ENCODE assay signal across 19 mouse cellular contexts in genomic region chr13:112326403-112326802, GRCm38 (mm10). TPM values are rescaled to one million over a fixed set of nuclear protein-coding genes. Genes with fewer than 3 reads are reported as not detected.
A peak's percentile ranks its signal among the peaks of the same experiment; 100 is the strongest.
DNase-seq lines count a peak whose midpoint lies in the region; ATAC-seq lines count a peak whose summit lies in the region.
"Had no signal": no experiment of that assay in that cellular context is flagged by ENCODE, and none has a peak within 500 bp of the region (broad histone marks: within the 10 kb centered on the region; RNA-seq: fewer than 3 reads in every experiment).

No protein-coding gene starts in this region.

- intact Hi-C loops in heart, postnatal 25 days (cut with DNase I) = no loop called here

- no peaks in the 10 kb centered on the region for H3K36me3 ChIP-seq in heart, embryonic 13.5 days
- no peaks in the 10 kb centered on the region for H3K36me3 ChIP-seq in limb, embryonic 13.5 days
- no peaks in the 10 kb centered on the region for H3K36me3 ChIP-seq in limb, embryonic 10.5 days
- no peaks in the 10 kb centered on the region for H3K36me3 ChIP-seq in stomach, embryonic 15.5 days
- H3K36me3 ChIP-seq: forebrain, embryonic 10.5 days; hindbrain, embryonic 13.5 days had no signal

- ATAC-seq in heart, embryonic 13.5 days (ENCODE audit: extremely low read depth, insufficient number of reproducible peaks, low FRiP score, low TSS enrichment) = no peak
- no peak for ATAC-seq in limb, embryonic 13.5 days (ENCODE audit: low FRiP score, low read depth)
- peak; percentile 71; the same call in 1 of the 2 replicates for ATAC-seq in stomach, embryonic 15.5 days (ENCODE audit: insufficient read depth, low FRiP score, low read depth)
- ATAC-seq in erythroid progenitor cell, adult 5-6 weeks (replicated peaks; ENCODE audit: low FRiP score, poor library complexity, severe bottlenecking) = no peak
- ATAC-seq: forebrain, embryonic 14.5 days; hindbrain, postnatal 0 days had no signal

- WGBS in heart, embryonic 13.5 days = 71% methylated on average over 7 of the region's 7 CpGs
- 78% methylated on average over 7 of the region's 7 CpGs for WGBS in limb, embryonic 13.5 days
- 86% methylated on average over 7 of the region's 7 CpGs for WGBS in limb, embryonic 10.5 days
- WGBS in stomach, embryonic 15.5 days = 70% methylated on average over 7 of the region's 7 CpGs

- no peak overlapping the region for H3K9ac ChIP-seq in heart, embryonic 13.5 days
- no peak overlapping the region for H3K9ac ChIP-seq in limb, embryonic 13.5 days
- no peak overlapping the region for H3K9ac ChIP-seq in stomach, embryonic 15.5 days
- H3K9ac ChIP-seq: hindbrain, embryonic 13.5 days had no signal

- DNase-seq in heart, postnatal 25 days (ENCODE audit: low spot score) = no peak
- no peak for DNase-seq in limb, embryonic 10.5 days (ENCODE audit: low spot score)
- DNase-seq in frontal cortex, adult 2 months (ENCODE audit: extremely low spot score in 1 of 2, low spot score in 1 of 2) = no peak
- DNase-seq: adrenal gland, adult 2 months; adrenal gland, postnatal 25 days; cerebellum, adult 2 months; cerebellum, postnatal 10 days; gastrocnemius, postnatal 36 days; heart, adult 18-20 months; kidney, adult 2 months had no signal

- peak overlapping the region; percentile 78 for H3K27ac ChIP-seq in heart, embryonic 13.5 days (replicated peaks)
- peak overlapping the region; percentile 84; the same call in 1 of the 2 replicates for H3K27ac ChIP-seq in limb, embryonic 13.5 days
- no peak overlapping the region for H3K27ac ChIP-seq in limb, embryonic 10.5 days
- no peak overlapping the region; the same call in 1 of the 2 replicates for H3K27ac ChIP-seq in stomach, embryonic 15.5 days
- H3K27ac ChIP-seq: forebrain, embryonic 10.5 days; hindbrain, embryonic 13.5 days; hindbrain, postnatal 0 days had no signal

- no peaks in the 10 kb centered on the region for H3K27me3 ChIP-seq in heart, embryonic 13.5 days (replicated peaks)
- H3K27me3 ChIP-seq in limb, embryonic 13.5 days = no peaks in the 10 kb centered on the region
- H3K27me3 ChIP-seq in limb, embryonic 10.5 days (ENCODE audit: low read depth, poor library complexity, severe bottlenecking) = no peaks in the 10 kb centered on the region
- H3K27me3 ChIP-seq in stomach, embryonic 15.5 days (replicated peaks) = no peaks in the 10 kb centered on the region
- H3K27me3 ChIP-seq: hindbrain, embryonic 13.5 days had no signal

- H3K4me3 ChIP-seq in heart, embryonic 13.5 days = no peak overlapping the region
- H3K4me3 ChIP-seq in limb, embryonic 13.5 days = no peak overlapping the region
- no peak overlapping the region for H3K4me3 ChIP-seq in limb, embryonic 10.5 days
- H3K4me3 ChIP-seq in stomach, embryonic 15.5 days (replicated peaks) = no peak overlapping the region
- H3K4me3 ChIP-seq: forebrain, embryonic 10.5 days; hindbrain, embryonic 13.5 days had no signal

- peaks cover 28% of the 10 kb centered on the region for H3K4me1 ChIP-seq in heart, embryonic 13.5 days
- peaks cover 64% of the 10 kb centered on the region for H3K4me1 ChIP-seq in limb, embryonic 13.5 days
- peaks cover 20% of the 10 kb centered on the region for H3K4me1 ChIP-seq in limb, embryonic 10.5 days
- H3K4me1 ChIP-seq in stomach, embryonic 15.5 days = peaks cover 14% of the 10 kb centered on the region

- no peak overlapping the region for H3K4me2 ChIP-seq in heart, embryonic 13.5 days
- no peak overlapping the region for H3K4me2 ChIP-seq in limb, embryonic 13.5 days (replicated peaks)
- no peak overlapping the region for H3K4me2 ChIP-seq in stomach, embryonic 15.5 days
- H3K4me2 ChIP-seq: hindbrain, embryonic 13.5 days had no signal

- no peaks in the 10 kb centered on the region for H3K9me3 ChIP-seq in heart, embryonic 13.5 days
- H3K9me3 ChIP-seq in limb, embryonic 13.5 days = no peaks in the 10 kb centered on the region
- H3K9me3 ChIP-seq in limb, embryonic 10.5 days (replicated peaks) = no peaks in the 10 kb centered on the region
- H3K9me3 ChIP-seq in stomach, embryonic 15.5 days = no peaks in the 10 kb centered on the region
- H3K9me3 ChIP-seq: forebrain, embryonic 10.5 days; hindbrain, embryonic 13.5 days had no signal

RNA-seq across cellular contexts. Expression of gene Ankrd55, which starts 38.2 kb away (rescaled TPM):
- 0.07 and 0.14 TPM in 2 replicates for polyA plus RNA-seq in heart, embryonic 13.5 days (2015; fragmentation: Nextera tagmentation; extraction: Ambion mirVana)
- under 1 TPM; 0.25 to 0.34 TPM for total RNA-seq in heart, postnatal 25 days (2021)
- 1.8 TPM in 2 replicates for polyA plus RNA-seq in limb, embryonic 13.5 days (2015; fragmentation: Nextera tagmentation; extraction: Ambion mirVana)
- 0.23 and 0.46 TPM in 2 replicates for polyA plus RNA-seq in limb, embryonic 10.5 days (2016; fragmentation: Nextera tagmentation; extraction: Ambion mirVana)
- polyA plus RNA-seq in stomach, embryonic 15.5 days (2015; fragmentation: Nextera tagmentation; extraction: Ambion mirVana) = 0.24 and 0.37 TPM in 2 replicates
- polyA plus RNA-seq in frontal cortex, adult 2 months (2012; rRNA removed) = 3.8 and 4.5 TPM in 2 replicates
- not detected in 2 replicates for total RNA-seq in erythroid progenitor cell, adult 5-6 weeks (2015; ENCODE audit: low replicate concordance)
- not detected in 2 replicates for total RNA-seq in erythroid progenitor cell, adult 5-6 weeks (2017; ENCODE audit: low replicate concordance)
- total RNA-seq: gastrocnemius, postnatal 36 days; hematopoietic stem cell, adult 5-6 weeks had no signal

Comparison
In these comparisons a context has a peak if more than half of its experiments do, and no peak if none do; other contexts are left out.
1. H3K27ac ChIP-seq: peak in heart, embryonic 13.5 days (single experiment) and limb, embryonic 13.5 days (single experiment); none in limb, embryonic 10.5 days (single experiment) and stomach, embryonic 15.5 days (single experiment).